Mouse (Mus musculus): ENCODE data around the gene Gpr61.

- TF ChIP-seq GATA1 (IDR thresholded peaks at IDR 0.05; ENCODE audit: borderline replicate concordance, low read length) (no peak), FLI1 (IDR thresholded peaks at IDR 0.05; ENCODE audit: low read length) (no peak)
These were observed 24.9 kb downstream of the Gpr61 start for GRCm38 (mm10) chr3:108129804-108130203.
